Mouse (Mus musculus): ENCODE data around the gene Ugt1a7c. TPM values are rescaled to one million over a fixed set of nuclear protein-coding genes. Genes with fewer than 3 reads are reported as not detected.

Gene Ugt1a7c
- polyA plus RNA-seq, 1 experiment from 2014 or later: 1.0 TPM

DNA sequence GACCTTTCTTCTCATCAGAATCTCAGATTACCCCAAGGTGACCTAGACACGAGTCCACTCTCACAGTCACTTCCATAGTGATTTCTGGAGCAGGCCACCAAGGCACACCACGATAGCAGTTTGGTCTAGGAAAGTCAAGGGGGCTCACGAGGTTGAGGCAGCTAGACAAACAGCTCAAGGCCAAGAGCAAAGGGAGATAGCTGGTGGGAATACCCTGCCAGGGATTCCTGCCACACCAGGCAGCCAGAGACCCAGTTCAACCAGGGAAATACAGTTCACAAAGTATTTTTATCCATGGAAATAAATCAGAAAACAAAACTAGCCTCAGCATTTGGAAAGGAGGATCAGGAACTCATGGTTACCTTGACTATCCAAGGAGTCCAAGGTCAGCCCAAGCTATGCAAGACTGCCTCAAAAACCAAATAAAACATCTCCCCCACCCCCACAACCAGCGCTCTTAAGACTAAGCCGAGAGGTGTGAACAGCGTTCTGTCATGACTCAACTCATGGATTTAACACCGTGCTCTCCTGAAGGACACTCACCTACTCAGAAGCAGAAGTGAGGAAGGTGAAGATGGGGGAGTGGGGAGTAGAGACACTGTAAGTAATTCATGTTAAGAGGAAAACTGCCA, 169.5 kb downstream of the Ugt1a7c start:
- DNase-seq (ENCODE audit: low spot score): no peak
- peaks cover 22% of the 10 kb centered on the region for H3K9me3 ChIP-seq (ENCODE audit: control insufficient read depth, low read length)
- H3K36me3 ChIP-seq (ENCODE audit: control insufficient read depth, insufficient read depth, low read length): peaks cover 77% of the 10 kb centered on the region
- no peaks in the 10 kb centered on the region for H3K27me3 ChIP-seq (ENCODE audit: control insufficient read depth, insufficient read depth, low read length)
- no peak overlapping the region for H3K27ac ChIP-seq (ENCODE audit: low read depth, low read length)
- no peaks in the 10 kb centered on the region for H3K4me1 ChIP-seq (replicated peaks; ENCODE audit: control insufficient read depth, insufficient read depth, low read length)
- WGBS: 90% methylated on average over 7 of the region's 7 CpGs
- no peak for ATAC-seq (ENCODE audit: low FRiP score)
- H3K9ac ChIP-seq (ENCODE audit: low read depth, low read length): no peak overlapping the region
- no peak overlapping the region for H3K4me3 ChIP-seq (ENCODE audit: low read depth, low read length)
- no peak overlapping the region for H3K4me2 ChIP-seq (replicated peaks; ENCODE audit: low read depth, low read length)

DNA sequence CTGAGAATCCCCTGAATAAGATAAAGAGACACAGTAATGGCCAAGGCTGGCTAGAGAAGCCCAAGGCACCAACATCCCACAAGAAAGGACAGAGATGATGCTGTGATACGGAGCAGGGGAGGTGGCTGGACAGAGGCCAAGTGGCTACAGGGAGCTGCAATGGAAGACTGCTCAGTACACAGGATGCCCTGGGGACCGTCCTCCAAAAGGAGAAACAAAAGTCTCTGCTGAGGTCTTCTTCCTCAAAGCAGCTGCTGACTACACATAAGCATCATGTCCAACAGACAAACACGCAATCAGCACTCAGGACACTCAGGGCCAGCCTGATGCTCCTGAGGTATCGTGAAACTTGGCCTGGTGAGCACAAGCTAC, 170.0 kb downstream of the Ugt1a7c start:
- peaks cover 20% of the 10 kb centered on the region for H3K9me3 ChIP-seq (ENCODE audit: control insufficient read depth, low read length)
- H3K27me3 ChIP-seq (ENCODE audit: control insufficient read depth, insufficient read depth, low read length): no peaks in the 10 kb centered on the region
- DNase-seq (ENCODE audit: low spot score): no peak
- H3K4me1 ChIP-seq (replicated peaks; ENCODE audit: control insufficient read depth, insufficient read depth, low read length): no peaks in the 10 kb centered on the region
- H3K9ac ChIP-seq (ENCODE audit: low read depth, low read length): no peak overlapping the region
- H3K4me3 ChIP-seq (ENCODE audit: low read depth, low read length): no peak overlapping the region
- peaks cover 81% of the 10 kb centered on the region for H3K36me3 ChIP-seq (ENCODE audit: control insufficient read depth, insufficient read depth, low read length)
- H3K27ac ChIP-seq (ENCODE audit: low read depth, low read length): no peak overlapping the region
- WGBS: 77% methylated on average over 4 of the region's 4 CpGs
- no peak for ATAC-seq (ENCODE audit: low FRiP score)
- H3K4me2 ChIP-seq (replicated peaks; ENCODE audit: low read depth, low read length): no peak overlapping the region

DNA sequence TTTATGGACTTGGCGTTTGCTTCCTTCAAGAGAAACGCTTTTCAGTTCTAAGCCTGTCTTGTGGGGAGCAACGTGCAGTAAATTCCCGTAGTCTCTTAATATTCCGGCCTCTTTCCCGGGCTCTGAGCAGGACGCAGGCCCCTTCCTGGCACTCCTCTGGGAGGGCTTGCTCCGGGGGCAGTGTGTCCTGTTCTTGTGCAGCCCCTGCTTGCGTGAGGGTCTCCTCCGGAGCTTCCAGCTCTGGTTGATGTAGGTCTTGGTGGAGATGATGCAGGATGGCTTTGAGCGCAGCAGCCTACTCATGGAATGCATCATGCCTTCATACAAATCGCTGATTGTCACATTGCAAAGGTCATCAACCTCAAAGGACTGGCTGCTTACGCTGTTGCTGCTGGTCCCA, 171.3 kb downstream of the Ugt1a7c start:
- Histone ChIP-seq H3K4me2 (replicated peaks; ENCODE audit: low read depth, low read length) (no peak overlapping the region), H3K27ac (ENCODE audit: low read depth, low read length) (no peak overlapping the region), H3K27me3 (ENCODE audit: control insufficient read depth, insufficient read depth, low read length) (no peaks in the 10 kb centered on the region), H3K9ac (ENCODE audit: low read depth, low read length) (no peak overlapping the region), H3K4me3 (ENCODE audit: low read depth, low read length) (no peak overlapping the region), H3K4me1 (replicated peaks; ENCODE audit: control insufficient read depth, insufficient read depth, low read length) (no peaks in the 10 kb centered on the region), H3K36me3 (ENCODE audit: control insufficient read depth, insufficient read depth, low read length) (peaks cover 81% of the 10 kb centered on the region), H3K9me3 (ENCODE audit: control insufficient read depth, low read length) (peaks cover 12% of the 10 kb centered on the region)
- WGBS: 88% methylated on average over 13 of the region's 13 CpGs
- no peak for ATAC-seq (ENCODE audit: low FRiP score)
- DNase-seq (ENCODE audit: low spot score): no peak

DNA sequence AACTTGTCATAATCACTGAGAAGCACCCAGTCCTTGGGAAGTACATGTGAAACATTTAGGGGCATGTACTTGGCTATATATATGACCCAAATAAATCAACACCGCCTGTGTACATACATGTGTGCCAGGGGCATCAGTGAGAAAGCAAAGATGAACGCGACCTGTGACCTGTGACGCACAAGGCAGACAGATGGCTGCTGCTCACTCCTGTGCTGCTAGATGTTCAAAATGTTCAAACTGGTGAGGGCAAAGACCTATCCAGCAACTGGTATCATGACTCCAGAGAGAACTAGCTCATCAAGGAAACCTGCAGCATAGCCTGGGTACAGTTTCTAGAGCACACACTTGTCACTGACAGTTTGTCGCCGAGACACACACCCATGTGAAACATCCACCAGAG, 172.6 kb downstream of the Ugt1a7c start:
- Histone ChIP-seq H3K4me3 (ENCODE audit: low read depth, low read length) (no peak overlapping the region), H3K36me3 (ENCODE audit: control insufficient read depth, insufficient read depth, low read length) (peaks cover 84% of the 10 kb centered on the region), H3K9me3 (ENCODE audit: control insufficient read depth, low read length) (peaks cover 10% of the 10 kb centered on the region; the same call in 1 of the 2 replicates), H3K9ac (ENCODE audit: low read depth, low read length) (no peak overlapping the region), H3K27me3 (ENCODE audit: control insufficient read depth, insufficient read depth, low read length) (no peaks in the 10 kb centered on the region), H3K27ac (ENCODE audit: low read depth, low read length) (no peak overlapping the region), H3K4me2 (replicated peaks; ENCODE audit: low read depth, low read length) (no peak overlapping the region), H3K4me1 (replicated peaks; ENCODE audit: control insufficient read depth, insufficient read depth, low read length) (no peaks in the 10 kb centered on the region)
- peak; percentile 20; the same call in 1 of the 2 replicates for ATAC-seq (ENCODE audit: low FRiP score)
- DNase-seq (ENCODE audit: low spot score): no peak
- 94% methylated on average over 6 of the region's 6 CpGs for WGBS

DNA sequence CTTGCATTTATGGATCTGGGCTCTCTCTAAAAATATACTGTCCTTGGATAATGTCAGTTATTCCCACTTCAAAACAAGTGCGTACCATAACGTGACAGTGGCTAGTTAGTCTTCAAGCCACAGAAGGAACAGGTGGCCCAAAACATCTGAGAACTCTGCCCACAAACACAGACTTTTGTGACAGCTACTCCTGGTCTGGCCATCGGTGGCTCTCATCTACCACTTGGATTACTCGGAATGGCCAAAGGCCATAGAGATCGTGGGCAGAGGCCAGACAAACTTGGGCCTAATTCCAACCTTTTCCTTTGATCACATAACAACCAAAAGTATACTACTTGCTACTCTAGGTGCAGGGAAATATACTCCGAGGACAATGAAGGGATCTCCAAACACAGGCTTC, 173.2 kb downstream of the Ugt1a7c start:
- Histone ChIP-seq H3K4me1 (replicated peaks; ENCODE audit: control insufficient read depth, insufficient read depth, low read length) (no peaks in the 10 kb centered on the region), H3K4me2 (replicated peaks; ENCODE audit: low read depth, low read length) (no peak overlapping the region), H3K9ac (ENCODE audit: low read depth, low read length) (no peak overlapping the region), H3K36me3 (ENCODE audit: control insufficient read depth, insufficient read depth, low read length) (peaks cover 82% of the 10 kb centered on the region), H3K27me3 (ENCODE audit: control insufficient read depth, insufficient read depth, low read length) (no peaks in the 10 kb centered on the region), H3K4me3 (ENCODE audit: low read depth, low read length) (no peak overlapping the region), H3K27ac (ENCODE audit: low read depth, low read length) (no peak overlapping the region), H3K9me3 (ENCODE audit: control insufficient read depth, low read length) (peaks cover 10% of the 10 kb centered on the region; the same call in 1 of the 2 replicates)
- WGBS: 89% methylated on average over 6 of the region's 6 CpGs
- no peak for ATAC-seq (ENCODE audit: low FRiP score)
- no peak for DNase-seq (ENCODE audit: low spot score)

Other genes starting within 250 kb of the Ugt1a7c start
- 28.3 and 30.8 TPM in 2 replicates for gene Dgkd, start 241.8 kb upstream of the Ugt1a7c start, polyA plus RNA-seq (2014; fragmentation: Nextera tagmentation; extraction: Ambion mirVana)
- gene Usp40, start 86.5 kb upstream of the Ugt1a7c start, polyA plus RNA-seq (2014; fragmentation: Nextera tagmentation; extraction: Ambion mirVana): 25.8 and 31.2 TPM in 2 replicates
- gene Ugt1a10, start 39.7 kb upstream of the Ugt1a7c start, polyA plus RNA-seq (2014; fragmentation: Nextera tagmentation; extraction: Ambion mirVana): not detected in 2 replicates
- gene Ugt1a9, start 24.3 kb upstream of the Ugt1a7c start, polyA plus RNA-seq (2014; fragmentation: Nextera tagmentation; extraction: Ambion mirVana): not detected in 2 replicates
- not detected in 2 replicates for gene Ugt1a8, start 7.2 kb upstream of the Ugt1a7c start, polyA plus RNA-seq (2014; fragmentation: Nextera tagmentation; extraction: Ambion mirVana)
- 0.17 TPM in 1 of 2 replicates, not detected in the other for gene Ugt1a6b, start 8.2 kb downstream of the Ugt1a7c start, polyA plus RNA-seq (2014; fragmentation: Nextera tagmentation; extraction: Ambion mirVana)
- gene Ugt1a6a, start 39.7 kb downstream of the Ugt1a7c start, polyA plus RNA-seq (2014; fragmentation: Nextera tagmentation; extraction: Ambion mirVana): 0.49 and 0.67 TPM in 2 replicates
- gene Ugt1a5, start 71.0 kb downstream of the Ugt1a7c start, polyA plus RNA-seq (2014; fragmentation: Nextera tagmentation; extraction: Ambion mirVana): not detected in 2 replicates
- not detected in 2 replicates for gene Ugt1a2, start 105.5 kb downstream of the Ugt1a7c start, polyA plus RNA-seq (2014; fragmentation: Nextera tagmentation; extraction: Ambion mirVana)
- gene Dnajb3, start 110.7 kb downstream of the Ugt1a7c start, polyA plus RNA-seq (2014; fragmentation: Nextera tagmentation; extraction: Ambion mirVana): 14.0 and 14.7 TPM in 2 replicates
- gene Ugt1a1, start 116.9 kb downstream of the Ugt1a7c start, polyA plus RNA-seq (2014; fragmentation: Nextera tagmentation; extraction: Ambion mirVana): not detected in 2 replicates
- 1.3 and 1.7 TPM in 2 replicates for gene Mroh2a, start 131.9 kb downstream of the Ugt1a7c start, polyA plus RNA-seq (2014; fragmentation: Nextera tagmentation; extraction: Ambion mirVana)
- gene Hjurp, start 182.6 kb downstream of the Ugt1a7c start, polyA plus RNA-seq (2014; fragmentation: Nextera tagmentation; extraction: Ambion mirVana): 126 and 136 TPM in 2 replicates
- gene Trpm8, start 182.6 kb downstream of the Ugt1a7c start, polyA plus RNA-seq (2014; fragmentation: Nextera tagmentation; extraction: Ambion mirVana): not detected in 2 replicates